Mouse (Mus musculus): ENCODE data around the gene Fam155a. TPM values are rescaled to one million over a fixed set of nuclear protein-coding genes. Genes with fewer than 3 reads are reported as not detected.
A peak's percentile ranks its signal among the peaks of the same experiment; 100 is the strongest.
"Not testable (repeated sequence)": the region's sequence is repeated elsewhere in the genome, so short reads cannot be mapped to it uniquely, and the experiment has no call there.

Gene Fam155a
- not detected for polyA plus RNA-seq (2012; fragmentation: generic; extraction: Trizol)

GRCm38 (mm10) chr8:9770999-9771605, at the start of gene Fam155a:
Gene Fam155a, minus strand, starts transcription at chr8:9771161.
- Histone ChIP-seq H3K4me3 (no peak within 1 kb of the TSS), H3K27me3 (ENCODE audit: control insufficient read depth, insufficient read depth, insufficient read length) (peaks cover 6% of the 10 kb centered on the region), H3K4me2 (ENCODE audit: low read depth) (no peak within 1 kb of the TSS), H3ac (ENCODE audit: control insufficient read depth, insufficient read length) (no peak within 1 kb of the TSS), H3K79me2 (ENCODE audit: control insufficient read depth, insufficient read depth) (no peaks in the 10 kb centered on the region), H3K36me3 (ENCODE audit: control insufficient read depth, insufficient read depth) (no peaks in the 10 kb centered on the region)
- TF ChIP-seq SRF (IDR thresholded peaks at IDR 0.05; ENCODE audit: control insufficient read depth, insufficient read length, low read depth), result no peak
- no peak for TF ChIP-seq USF1 (IDR thresholded peaks at IDR 0.05; ENCODE audit: low read depth)
- no peak for TF ChIP-seq CEBPB (IDR thresholded peaks at IDR 0.05; ENCODE audit: insufficient read depth, poor library complexity, severe bottlenecking)
- TF ChIP-seq MYOG (IDR thresholded peaks at IDR 0.05; ENCODE audit: control insufficient read depth in 1 of 3, insufficient read depth in 1 of 3, insufficient read length in 2 of 3, low read depth in 2 of 3), result no peak
- TF ChIP-seq MYOD1 (IDR thresholded peaks at IDR 0.05; ENCODE audit: control insufficient read depth in 1 of 3, insufficient read length in 2 of 3, low read depth in 2 of 3), result no peak
- TF ChIP-seq TCF3 (IDR thresholded peaks at IDR 0.05; ENCODE audit: insufficient read length, low read depth), result no peak
- TF ChIP-seq MAX (IDR thresholded peaks at IDR 0.05; ENCODE audit: low read depth), result no peak

DNA sequence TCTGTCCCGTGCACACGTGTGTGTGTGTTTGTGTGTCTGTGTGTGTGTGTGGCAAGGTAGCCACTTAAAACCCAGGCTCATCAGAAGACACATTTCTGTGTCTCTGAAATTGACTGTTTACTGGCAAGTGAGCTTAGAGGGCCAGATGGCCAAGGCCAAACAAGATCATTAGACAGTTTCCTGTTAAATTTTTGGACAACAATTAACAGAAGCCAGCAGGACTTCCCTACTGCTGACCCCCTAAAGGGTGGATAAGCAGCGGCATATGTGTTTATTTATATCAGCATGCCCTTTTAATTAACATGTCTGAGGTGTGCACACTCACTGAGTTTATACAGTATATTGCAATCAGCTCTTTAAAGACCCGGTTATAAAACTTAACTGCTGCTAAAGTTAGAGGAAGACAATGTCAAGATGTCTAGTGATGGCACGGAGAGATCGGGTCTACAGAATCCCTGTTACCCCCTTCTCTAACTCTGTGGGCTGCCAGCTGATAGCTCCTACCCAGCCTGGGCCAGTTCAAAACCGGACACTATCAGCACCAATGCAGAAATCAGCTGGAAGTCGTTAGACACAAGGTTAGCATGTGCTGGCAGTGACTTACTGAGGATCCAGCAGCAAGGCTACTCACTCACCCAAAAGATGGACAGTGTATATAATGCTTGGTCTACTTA, 42.4 kb upstream of the Fam155a start:
- TF ChIP-seq E2F4 (IDR thresholded peaks at IDR 0.05; ENCODE audit: insufficient read depth), result no peak
- no peak overlapping the region for H3ac ChIP-seq (ENCODE audit: control insufficient read depth, insufficient read length)

GRCm38 (mm10) chr8:9810955-9811530, 40.1 kb upstream of the Fam155a start:
- Histone ChIP-seq H3K36me3 (ENCODE audit: control insufficient read depth, insufficient read depth) (no peaks in the 10 kb centered on the region), H3K4me3 (no peak overlapping the region), H3K4me2 (ENCODE audit: low read depth) (peak overlapping the region; percentile 12), H3ac (ENCODE audit: control insufficient read depth, insufficient read length) (no peak overlapping the region), H3K27me3 (ENCODE audit: control insufficient read depth, insufficient read depth, insufficient read length) (no peaks in the 10 kb centered on the region), H3K79me2 (ENCODE audit: control insufficient read depth, insufficient read depth) (no peaks in the 10 kb centered on the region)
- TF ChIP-seq E2F4 (IDR thresholded peaks at IDR 0.05; ENCODE audit: insufficient read depth), result no peak
- no peak for TF ChIP-seq MYOD1 (IDR thresholded peaks at IDR 0.05; ENCODE audit: control insufficient read depth in 1 of 3, insufficient read length in 2 of 3, low read depth in 2 of 3)
- no peak for TF ChIP-seq MAX (IDR thresholded peaks at IDR 0.05; ENCODE audit: low read depth)
- TF ChIP-seq POLR2A (IDR thresholded peaks at IDR 0.05; ENCODE audit: insufficient read length, low read depth), result no peak
- no peak for TF ChIP-seq USF1 (IDR thresholded peaks at IDR 0.05; ENCODE audit: low read depth)
- no peak for TF ChIP-seq MYOG (IDR thresholded peaks at IDR 0.05; ENCODE audit: control insufficient read depth in 1 of 3, insufficient read depth in 1 of 3, insufficient read length in 2 of 3, low read depth in 2 of 3)

More for the DNA sequence above, 42.4 kb upstream of the Fam155a start:
- Histone ChIP-seq H3K4me2 (ENCODE audit: low read depth) (no peak overlapping the region), H3K79me2 (ENCODE audit: control insufficient read depth, insufficient read depth) (no peaks in the 10 kb centered on the region), H3K27me3 (ENCODE audit: control insufficient read depth, insufficient read depth, insufficient read length) (no peaks in the 10 kb centered on the region), H3K36me3 (ENCODE audit: control insufficient read depth, insufficient read depth) (no peaks in the 10 kb centered on the region), H3K4me3 (no peak overlapping the region)

DNA sequence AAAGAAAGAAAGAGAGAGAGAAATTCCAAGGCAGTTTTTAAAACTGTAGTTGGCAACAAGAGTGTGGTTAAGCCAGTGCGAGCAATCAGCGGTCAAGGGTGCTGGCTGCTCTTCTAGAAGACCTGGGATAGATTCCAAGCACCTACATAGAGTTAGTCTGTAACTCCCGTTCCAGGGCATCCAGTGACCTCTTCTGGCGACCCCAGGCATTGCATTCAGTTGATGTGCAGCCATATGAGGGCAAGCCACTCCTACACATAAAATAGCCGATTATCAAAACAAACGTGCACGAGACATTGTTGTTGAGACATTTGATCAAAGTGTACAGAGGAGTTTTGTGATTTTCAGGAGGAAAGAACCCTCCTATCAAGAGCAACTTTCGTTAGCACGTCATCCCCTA, 37.6 kb upstream of the Fam155a start:
- Histone ChIP-seq H3K36me3 (ENCODE audit: control insufficient read depth, insufficient read depth) (no peaks in the 10 kb centered on the region), H3ac (ENCODE audit: control insufficient read depth, insufficient read length) (no peak overlapping the region), H3K27me3 (ENCODE audit: control insufficient read depth, insufficient read depth, insufficient read length) (no peaks in the 10 kb centered on the region), H3K4me3 (no peak overlapping the region), H3K4me2 (ENCODE audit: low read depth) (no peak overlapping the region), H3K79me2 (ENCODE audit: control insufficient read depth, insufficient read depth) (no peaks in the 10 kb centered on the region)
- TF ChIP-seq TCF12 (IDR thresholded peaks at IDR 0.05; ENCODE audit: insufficient read depth, poor library complexity, severe bottlenecking) (no peak), TCF3 (IDR thresholded peaks at IDR 0.05; ENCODE audit: insufficient read length, low read depth) (no peak), POLR2A (IDR thresholded peaks at IDR 0.05; ENCODE audit: insufficient read length, low read depth) (no peak), POLR2AphosphoS2 (IDR thresholded peaks at IDR 0.05; ENCODE audit: insufficient read length, low read depth) (no peak), REST (IDR thresholded peaks at IDR 0.05; ENCODE audit: insufficient read depth, insufficient read length) (no peak), MYOG (IDR thresholded peaks at IDR 0.05; ENCODE audit: control insufficient read depth in 1 of 3, insufficient read depth in 1 of 3, insufficient read length in 2 of 3, low read depth in 2 of 3) (no peak)

DNA sequence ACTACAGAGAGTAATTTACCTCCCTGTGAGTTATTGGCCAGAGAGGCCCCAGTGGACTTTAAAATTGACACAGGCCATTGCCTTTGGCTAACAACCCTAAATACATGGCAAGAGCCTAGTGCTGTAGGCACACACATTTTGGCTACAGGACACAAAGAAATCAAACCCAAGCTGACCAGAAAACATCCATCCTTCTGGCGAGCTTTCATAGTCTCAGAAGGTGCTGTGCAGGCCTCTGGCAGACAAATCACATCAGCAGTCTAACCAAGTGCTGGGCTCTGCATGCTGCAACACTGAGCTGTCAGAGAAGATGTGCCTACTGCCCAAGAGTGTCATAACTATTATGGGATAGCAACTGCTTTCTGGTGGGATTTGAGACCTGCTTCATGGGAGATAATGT, 34.7 kb upstream of the Fam155a start:
- no peak overlapping the region for H3K4me3 ChIP-seq
- H3K27me3 ChIP-seq (ENCODE audit: control insufficient read depth, insufficient read depth, insufficient read length), result no peaks in the 10 kb centered on the region
- H3K79me2 ChIP-seq (ENCODE audit: control insufficient read depth, insufficient read depth), result no peaks in the 10 kb centered on the region
- no peak overlapping the region for H3ac ChIP-seq (ENCODE audit: control insufficient read depth, insufficient read length)
- TF ChIP-seq MAX (IDR thresholded peaks at IDR 0.05; ENCODE audit: low read depth), result no peak
- TF ChIP-seq MYOG (IDR thresholded peaks at IDR 0.05; ENCODE audit: control insufficient read depth in 1 of 3, insufficient read depth in 1 of 3, insufficient read length in 2 of 3, low read depth in 2 of 3), result no peak
- TF ChIP-seq E2F4 (IDR thresholded peaks at IDR 0.05; ENCODE audit: insufficient read depth), result no peak
- no peak for TF ChIP-seq SRF (IDR thresholded peaks at IDR 0.05; ENCODE audit: control insufficient read depth, insufficient read length, low read depth)
- no peak for TF ChIP-seq TCF3 (IDR thresholded peaks at IDR 0.05; ENCODE audit: insufficient read length, low read depth)
- TF ChIP-seq TCF12 (IDR thresholded peaks at IDR 0.05; ENCODE audit: insufficient read depth, poor library complexity, severe bottlenecking), result no peak
- no peak for TF ChIP-seq POLR2AphosphoS2 (IDR thresholded peaks at IDR 0.05; ENCODE audit: insufficient read length, low read depth)
- no peak for TF ChIP-seq MYOD1 (IDR thresholded peaks at IDR 0.05; ENCODE audit: control insufficient read depth in 1 of 3, insufficient read length in 2 of 3, low read depth in 2 of 3)
- TF ChIP-seq REST (IDR thresholded peaks at IDR 0.05; ENCODE audit: insufficient read depth, insufficient read length), result no peak
- no peak for TF ChIP-seq POLR2A (IDR thresholded peaks at IDR 0.05; ENCODE audit: insufficient read length, low read depth)
- TF ChIP-seq CEBPB (IDR thresholded peaks at IDR 0.05; ENCODE audit: insufficient read depth, poor library complexity, severe bottlenecking), result no peak
- no peak for TF ChIP-seq USF1 (IDR thresholded peaks at IDR 0.05; ENCODE audit: low read depth)
- no peaks in the 10 kb centered on the region for H3K36me3 ChIP-seq (ENCODE audit: control insufficient read depth, insufficient read depth)
- no peak overlapping the region for H3K4me2 ChIP-seq (ENCODE audit: low read depth)

GRCm38 (mm10) chr8:9800346-9800745, 29.4 kb upstream of the Fam155a start:
- not testable (repeated sequence) for H3K79me2 ChIP-seq (ENCODE audit: control insufficient read depth, insufficient read depth); H3ac ChIP-seq (ENCODE audit: control insufficient read depth, insufficient read length); H3K36me3 ChIP-seq (ENCODE audit: control insufficient read depth, insufficient read depth); H3K4me3 ChIP-seq; H3K27me3 ChIP-seq (ENCODE audit: control insufficient read depth, insufficient read depth, insufficient read length)
- peak overlapping the region; percentile 18 for H3K4me2 ChIP-seq (ENCODE audit: low read depth)

All from myocyte (in vitro differentiated cells).